Mouse (Mus musculus): ENCODE measurements around the gene Adra1d.

DNA sequence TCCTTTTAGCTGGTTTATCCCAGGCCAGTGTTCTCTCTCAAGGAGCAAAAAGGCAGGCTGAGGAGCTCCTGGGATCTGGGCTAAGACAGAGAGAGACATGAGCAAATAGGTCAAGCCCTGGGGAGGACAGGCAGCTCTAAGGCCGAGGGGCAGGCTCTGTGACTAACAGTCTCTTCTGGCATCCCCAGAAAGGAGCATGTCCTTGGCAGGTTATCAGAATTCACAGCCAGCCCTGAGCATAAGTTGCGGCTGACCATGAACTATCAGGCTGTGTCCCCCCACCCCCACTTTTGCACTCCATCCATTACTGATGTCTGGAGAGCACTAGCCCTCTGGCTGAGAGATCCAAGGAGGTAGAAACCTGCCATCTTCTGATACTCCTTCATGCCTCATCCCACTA is 11.2 kb downstream of the Adra1d start:
- TF ChIP-seq GATA1 (IDR thresholded peaks at IDR 0.05; ENCODE audit: borderline replicate concordance, low read length) (no peak), FLI1 (IDR thresholded peaks at IDR 0.05; ENCODE audit: low read length) (no peak)
